Mouse (Mus musculus) C2C12 (cell line): ENCODE measurements around the gene Myo1f. TPM values are rescaled to one million over a fixed set of nuclear protein-coding genes. Genes with fewer than 3 reads are reported as not detected.

Source experiments
- H3K27me3 ChIP-seq: one replicate; pipeline ENCODE4 v1.6.1; 2011; ENCODE audit not compliant: control insufficient read depth, insufficient read depth, insufficient read length
- H3K36me3 ChIP-seq: one replicate; pipeline ENCODE4 v1.6.1; 2011; ENCODE audit not compliant: control insufficient read depth, insufficient read depth
- H3K4me3 ChIP-seq: one replicate; pipeline ENCODE4 v1.5.1; 2011; ENCODE audit warnings: mild to moderate bottlenecking, control low read depth; ENCODE audit not compliant: poor library complexity, insufficient read depth, severe bottlenecking
- H3K79me2 ChIP-seq: one replicate; pipeline ENCODE4 v1.6.1; 2011; ENCODE audit not compliant: control insufficient read depth, insufficient read depth
- H3K79me3 ChIP-seq: one replicate; pipeline ENCODE4 v1.6.1; 2011; ENCODE audit warnings: low read depth, control low read depth
- H3ac ChIP-seq: one replicate; pipeline ENCODE3; 2011; ENCODE audit warnings: low read depth; ENCODE audit not compliant: control insufficient read depth, insufficient read length
- CEBPB ChIP-seq: IDR thresholded peaks from one replicate; pipeline ENCODE4 v1.6.1; 2011; ENCODE audit warnings: low read depth, mild to moderate bottlenecking, control low read depth, moderate library complexity
- CTCF ChIP-seq: IDR thresholded peaks from one replicate; pipeline ENCODE4 v1.5.1; 2011; ENCODE audit not compliant: control insufficient read depth, insufficient read depth, insufficient read length
- FOSL1 ChIP-seq: IDR thresholded peaks from one replicate; pipeline ENCODE4 v1.8.0; 2011; ENCODE audit warnings: mild to moderate bottlenecking, low read length; ENCODE audit not compliant: poor library complexity, insufficient read depth, severe bottlenecking
- MAX ChIP-seq: IDR thresholded peaks from one replicate; pipeline ENCODE4 v1.6.1; 2011; ENCODE audit warnings: mild to moderate bottlenecking, control low read depth
- MYOD1 ChIP-seq: IDR thresholded peaks from one replicate; pipeline ENCODE4 v1.6.1; 2011; ENCODE audit warnings: low read depth; ENCODE audit not compliant: control insufficient read depth, insufficient read length
- MYOG ChIP-seq: IDR thresholded peaks from one replicate; pipeline ENCODE4 v1.6.1; 2011; ENCODE audit not compliant: control insufficient read depth, insufficient read length; ENCODE audit errors: extremely low read depth
- USF1 ChIP-seq: IDR thresholded peaks from one replicate; pipeline ENCODE4 v1.6.1; 2011; ENCODE audit warnings: low read depth, mild to moderate bottlenecking, control low read depth, moderate library complexity
- long read RNA-seq, 2 experiments: library from polyadenylated mRNA; unstranded; transcript quantifications; one replicate each; pipeline ENCODE4 v2.0.0; 2019 to 2020
- polyA plus RNA-seq: library from polyadenylated mRNA; unstranded; fragments of >200 nt; fragmentation: generic; extraction: Trizol; gene quantifications from one replicate; pipeline ENCODE4 v1.2.1, GENCODE M21; 2012; ENCODE audit warnings: missing spikeins

The Myo1f gene
- not detected for polyA plus RNA-seq
- long read RNA-seq, experiment 1, result 0 reads
- long read RNA-seq, experiment 2, result 0 reads

DNA sequence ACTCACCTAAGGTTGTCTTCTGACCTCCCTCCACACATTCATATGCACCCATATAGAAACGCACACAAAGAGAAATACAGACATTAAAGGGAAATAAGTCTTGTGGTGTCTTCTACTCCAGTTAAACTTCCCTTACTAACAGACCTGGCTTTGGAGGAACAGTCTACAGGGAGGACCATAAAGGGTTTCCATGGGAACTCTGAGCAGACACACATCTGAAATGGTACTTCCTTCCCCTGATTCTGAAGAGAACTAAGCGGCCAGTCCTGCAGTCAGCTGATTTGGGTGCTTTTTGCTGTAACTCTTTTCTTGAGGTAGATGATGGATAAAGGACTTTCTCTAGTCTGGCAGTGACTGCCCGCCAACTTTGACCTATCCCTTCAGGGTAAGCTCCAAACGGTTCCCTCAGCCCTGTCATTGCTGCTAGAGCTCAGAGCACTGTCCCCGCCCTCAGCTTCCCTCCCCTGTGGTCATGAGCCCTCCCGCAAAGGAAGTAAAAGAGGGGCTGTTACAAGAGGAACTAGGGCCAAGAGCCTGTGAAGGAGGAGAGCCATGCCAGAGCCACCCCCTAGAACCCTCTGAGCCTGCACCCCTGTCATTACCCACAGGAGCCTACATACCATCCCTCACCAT is at the start of gene Myo1f:
Gene Myo1f, plus strand, starts transcription at position 485 of the 633 bp plus-strand sequence.
- no peaks in the 10 kb centered on the region for H3K79me2 ChIP-seq
- H3K27me3 ChIP-seq, result peaks cover 6% of the 10 kb centered on the region
- H3K36me3 ChIP-seq, result no peaks in the 10 kb centered on the region
- no peaks in the 10 kb centered on the region for H3K79me3 ChIP-seq
- no peak within 1 kb of the TSS for H3K4me3 ChIP-seq
- no peak for TF ChIP-seq MYOD1
- no peak for TF ChIP-seq USF1
- no peak for TF ChIP-seq CTCF
- no peak for TF ChIP-seq FOSL1
- TF ChIP-seq CEBPB, result no peak
- no peak for TF ChIP-seq MYOG
- TF ChIP-seq MAX, result no peak
- no peak within 1 kb of the TSS for H3ac ChIP-seq

DNA sequence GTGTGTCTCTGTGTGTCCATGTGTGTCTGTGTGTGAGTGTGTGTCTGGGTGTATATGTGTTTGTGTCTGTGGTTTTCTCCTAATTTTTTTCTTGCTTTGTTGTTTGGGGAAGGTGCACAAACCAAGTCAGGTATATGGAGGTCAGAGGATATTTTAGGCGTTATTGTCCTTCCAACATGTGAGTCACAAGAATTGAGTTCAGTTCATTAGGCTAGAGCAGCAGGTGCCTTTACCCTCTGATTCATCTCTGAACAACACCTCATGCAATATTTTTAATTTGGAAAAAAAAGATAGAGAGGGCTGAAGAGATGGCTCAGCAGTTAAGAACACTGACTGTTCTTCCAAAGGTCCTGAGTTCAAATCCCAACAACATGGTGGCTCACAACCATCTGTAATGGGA is 47.1 kb upstream of the Myo1f start:
- Histone ChIP-seq H3K79me2 (no peaks in the 10 kb centered on the region), H3K79me3 (no peaks in the 10 kb centered on the region), H3K27me3 (peaks cover 9% of the 10 kb centered on the region), H3K4me3 (no peak overlapping the region), H3K36me3 (no peaks in the 10 kb centered on the region), H3ac (no peak overlapping the region)
- no peak for TF ChIP-seq USF1
- TF ChIP-seq CTCF, result no peak
- TF ChIP-seq MAX, result no peak
- TF ChIP-seq FOSL1, result no peak
- TF ChIP-seq MYOD1, result no peak
- no peak for TF ChIP-seq CEBPB
- no peak for TF ChIP-seq MYOG

DNA sequence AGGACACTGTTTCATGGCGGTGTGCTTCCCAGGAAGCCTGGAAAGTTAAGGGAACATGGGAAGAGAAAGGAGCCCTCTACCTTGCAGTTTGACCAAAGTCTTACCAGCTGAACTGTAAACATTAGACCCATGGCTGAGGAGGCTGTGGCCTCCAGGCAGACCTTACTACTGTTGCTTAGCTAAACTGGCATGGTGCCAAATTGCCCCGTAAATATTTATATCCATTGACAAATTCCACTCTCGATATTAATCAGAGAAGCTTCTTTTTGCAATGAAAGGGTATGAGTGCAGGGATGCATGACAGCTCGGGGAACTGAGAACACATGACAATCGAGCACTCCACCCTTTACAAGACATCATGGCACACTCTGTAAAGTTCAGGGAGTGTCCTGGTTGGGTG is 45.3 kb upstream of the Myo1f start:
- H3ac ChIP-seq, result no peak overlapping the region
- no peaks in the 10 kb centered on the region for H3K79me2 ChIP-seq
- TF ChIP-seq MAX, result no peak
- TF ChIP-seq CTCF, result no peak
- TF ChIP-seq MYOG, result no peak
- TF ChIP-seq MYOD1, result no peak
- TF ChIP-seq FOSL1, result no peak
- TF ChIP-seq USF1, result no peak
- no peak for TF ChIP-seq CEBPB
- no peaks in the 10 kb centered on the region for H3K36me3 ChIP-seq
- no peak overlapping the region for H3K4me3 ChIP-seq
- H3K27me3 ChIP-seq, result no peaks in the 10 kb centered on the region
- H3K79me3 ChIP-seq, result no peaks in the 10 kb centered on the region

DNA sequence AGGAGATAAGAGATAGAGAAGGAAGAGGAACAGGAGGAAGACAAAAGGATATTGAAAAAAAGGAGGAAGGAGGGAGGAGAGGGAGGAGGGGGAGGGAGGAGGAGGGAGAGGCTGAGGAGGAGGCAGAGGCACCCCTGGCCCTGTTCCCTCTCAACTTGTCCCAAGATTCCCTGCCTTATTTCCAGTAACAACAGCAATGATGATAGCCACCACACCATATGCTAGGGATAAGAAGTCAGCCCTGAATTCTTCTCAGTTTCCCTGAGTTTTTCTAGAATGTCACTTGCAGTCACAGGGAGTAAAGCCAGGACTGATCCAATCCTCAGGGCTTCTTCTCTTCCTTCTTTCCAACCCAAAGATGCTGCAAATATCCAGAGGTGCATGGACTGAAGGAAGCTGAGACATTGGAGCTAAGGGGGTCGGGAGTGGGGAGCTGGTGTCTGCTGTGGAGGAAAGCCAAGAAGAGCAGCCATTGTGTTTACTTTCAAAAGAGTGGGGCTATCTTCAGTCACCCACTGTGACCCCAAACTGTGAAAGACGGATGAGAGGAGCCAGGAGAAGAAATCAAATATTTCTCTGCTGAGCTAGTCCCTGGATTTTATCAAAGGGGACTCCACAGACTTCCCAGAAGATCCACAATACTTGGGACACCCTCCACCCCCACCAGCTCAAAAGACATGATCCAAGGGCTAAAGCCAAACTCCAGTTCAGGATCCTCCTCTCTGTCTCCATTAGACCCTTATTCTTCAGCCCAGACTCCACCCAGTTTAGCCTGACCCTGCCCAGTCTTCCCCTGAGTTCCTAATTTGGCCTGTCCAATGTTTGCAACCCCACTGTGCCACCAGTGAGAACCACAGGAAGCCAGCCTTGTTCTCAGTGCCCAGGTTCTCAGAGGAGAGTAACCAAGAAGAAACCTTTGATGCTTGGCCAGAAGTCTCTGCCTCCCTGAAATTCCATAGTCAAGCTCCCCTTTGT is 42.8 kb upstream of the Myo1f start:
- TF ChIP-seq CEBPB (no peak), MYOD1 (no peak), CTCF (no peak), USF1 (no peak), MAX (no peak), MYOG (no peak), FOSL1 (no peak)
- Histone ChIP-seq H3K4me3 (no peak overlapping the region), H3ac (no peak overlapping the region), H3K79me2 (no peaks in the 10 kb centered on the region), H3K27me3 (no peaks in the 10 kb centered on the region), H3K36me3 (no peaks in the 10 kb centered on the region), H3K79me3 (no peaks in the 10 kb centered on the region)

DNA sequence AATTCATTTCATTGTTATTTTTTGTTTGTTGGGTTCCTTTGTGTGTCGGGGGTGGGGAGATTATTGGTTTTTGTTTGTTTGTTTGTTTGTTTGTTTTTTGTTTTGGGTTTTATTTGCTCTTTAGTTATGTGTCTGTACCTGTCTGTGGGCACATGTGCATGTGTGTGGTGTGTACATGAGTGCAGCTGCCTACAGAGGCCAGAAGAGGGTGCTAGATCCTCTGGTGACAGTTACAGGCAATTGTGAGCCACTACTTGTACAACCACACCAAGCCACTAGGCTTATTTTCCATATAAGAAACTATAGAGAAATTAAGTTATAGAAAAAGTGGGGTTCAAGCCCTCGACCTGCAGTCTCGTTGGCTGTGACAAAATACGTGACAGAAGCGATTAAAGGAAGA is 41.6 kb upstream of the Myo1f start:
- TF ChIP-seq MYOD1 (no peak), CEBPB (no peak), MAX (no peak)

More for the DNA sequence above, 41.6 kb upstream of the Myo1f start:
- Histone ChIP-seq H3K36me3 (no peaks in the 10 kb centered on the region), H3ac (no peak overlapping the region), H3K4me3 (no peak overlapping the region), H3K79me2 (no peaks in the 10 kb centered on the region), H3K27me3 (peaks cover 3% of the 10 kb centered on the region), H3K79me3 (no peaks in the 10 kb centered on the region)
